Mouse (Mus musculus): ENCODE measurements at regions not wholly inside any gene's neighbourhood (a gene's known extent, or its start where the extent isn't known, plus 50 kb on each side); places are given as distances from the start of the nearest gene placed in this dataset.

GRCm38 (mm10) chr13:32541611-32542010, 203.1 kb upstream of the Gmds start:
- no peak for DNase-seq (ENCODE audit: low read depth, low spot score)

GRCm38 (mm10) chr13:32536241-32536640, 197.7 kb upstream of the Gmds start:
- DNase-seq (ENCODE audit: low read depth, low spot score), result no peak

GRCm38 (mm10) chr13:32535602-32536001, 197.1 kb upstream of the Gmds start:
- no peak for DNase-seq (ENCODE audit: low read depth, low spot score)

- no peak for DNase-seq (ENCODE audit: low read depth, low spot score)
Measured at GRCm38 (mm10) chr13:32530926-32531512, 192.5 kb upstream of the Gmds start.

- DNase-seq (ENCODE audit: low read depth, low spot score), result peak; percentile 36
Measured at GRCm38 (mm10) chr13:32518611-32519344, 180.2 kb upstream of the Gmds start.

- no peak for DNase-seq (ENCODE audit: low read depth, low spot score)
Measured at GRCm38 (mm10) chr13:32517514-32517913, 179.0 kb upstream of the Gmds start.

- no peak for DNase-seq (ENCODE audit: low read depth, low spot score)
Measured at GRCm38 (mm10) chr13:32509231-32510023, 170.9 kb upstream of the Gmds start.

GRCm38 (mm10) chr13:32508447-32508846, 169.9 kb upstream of the Gmds start:
- no peak for DNase-seq (ENCODE audit: low read depth, low spot score)

GRCm38 (mm10) chr13:32507825-32508224, 169.3 kb upstream of the Gmds start:
- no peak for DNase-seq (ENCODE audit: low read depth, low spot score)

- DNase-seq (ENCODE audit: low read depth, low spot score), result no peak
Measured at GRCm38 (mm10) chr13:32498205-32498790, 159.8 kb upstream of the Gmds start.

GRCm38 (mm10) chr13:32496263-32496662, 157.7 kb upstream of the Gmds start:
- no peak for DNase-seq (ENCODE audit: low read depth, low spot score)

GRCm38 (mm10) chr13:32495063-32495462, 156.5 kb upstream of the Gmds start:
- DNase-seq (ENCODE audit: low read depth, low spot score), result no peak

- DNase-seq (ENCODE audit: low read depth, low spot score), result no peak
Measured at GRCm38 (mm10) chr13:32493806-32494205, 155.3 kb upstream of the Gmds start.

GRCm38 (mm10) chr13:32493309-32493708, 154.8 kb upstream of the Gmds start:
- peak; percentile 56 for DNase-seq (ENCODE audit: low read depth, low spot score)

GRCm38 (mm10) chr13:32492566-32492965, 154.0 kb upstream of the Gmds start:
- DNase-seq (ENCODE audit: low read depth, low spot score), result no peak

- no peak for DNase-seq (ENCODE audit: low read depth, low spot score)
Measured at GRCm38 (mm10) chr13:32481444-32482058, 143.0 kb upstream of the Gmds start.

- DNase-seq (ENCODE audit: low read depth, low spot score), result no peak
Measured at GRCm38 (mm10) chr13:32480029-32480428, 141.5 kb upstream of the Gmds start.

GRCm38 (mm10) chr13:32479118-32479818, 140.7 kb upstream of the Gmds start:
- no peak for DNase-seq (ENCODE audit: low read depth, low spot score)

GRCm38 (mm10) chr13:32465787-32466186, 127.2 kb upstream of the Gmds start:
- DNase-seq (ENCODE audit: low read depth, low spot score), result no peak

- no peak for DNase-seq (ENCODE audit: low read depth, low spot score)
Measured at GRCm38 (mm10) chr13:32465041-32465682, 126.6 kb upstream of the Gmds start.

All from embryo, embryonic 11.5 days (tissue).